Mouse (Mus musculus) lung, postnatal 14 days (tissue): ENCODE measurements around the gene Rbfox1.
A peak's percentile ranks its signal among the peaks of the same experiment; 100 is the strongest.

Experiments used
- DNase-seq: peaks from one replicate; pipeline ENCODE4 v3.0.0; 2021

The Rbfox1 gene

GRCm38 (mm10) chr16:6716214-6716911, 831.2 kb downstream of the Rbfox1 start:
- peak; percentile 12 for DNase-seq

- DNase-seq = no peak
Measured at GRCm38 (mm10) chr16:6719027-6719426, 833.9 kb downstream of the Rbfox1 start.

DNA sequence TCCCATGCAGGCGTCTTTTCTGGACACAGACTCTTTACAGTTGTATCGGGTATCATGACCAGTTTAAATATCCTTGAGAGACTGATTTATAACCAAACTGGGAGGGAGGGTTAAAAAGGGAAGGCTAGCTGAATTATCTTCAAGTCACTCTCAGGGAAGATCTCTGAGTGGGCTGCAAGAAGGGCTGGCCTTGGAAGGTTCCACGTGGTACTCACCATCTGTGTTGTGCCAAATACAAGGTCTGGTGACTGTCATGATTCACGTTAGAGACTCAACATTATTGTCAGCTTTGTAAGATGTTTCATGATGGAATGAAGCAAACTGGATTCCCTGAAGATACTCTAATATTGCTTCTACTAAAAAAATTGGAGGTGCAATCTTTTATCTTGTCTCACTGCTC, 847.5 kb downstream of the Rbfox1 start:
- no peak for DNase-seq

DNA sequence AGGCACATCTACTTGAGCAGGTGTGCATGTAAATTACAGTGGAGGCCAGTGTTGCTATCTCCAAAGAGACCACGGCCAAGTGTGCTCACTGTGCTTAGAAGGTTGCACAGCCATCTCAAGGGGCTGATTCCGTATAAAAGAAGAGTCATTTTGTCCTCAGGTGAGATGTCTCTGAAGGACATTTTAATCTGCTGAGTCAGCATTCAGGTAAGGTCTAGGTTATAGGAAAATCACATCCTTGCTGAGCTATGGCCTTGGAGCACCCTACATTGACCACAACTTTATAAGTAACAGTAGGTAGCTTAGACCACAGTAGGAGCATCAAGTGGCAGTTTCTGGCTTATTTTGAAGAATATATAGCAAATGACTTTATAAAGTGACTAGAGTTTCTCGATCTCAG, 848.3 kb downstream of the Rbfox1 start:
- no peak for DNase-seq

DNA sequence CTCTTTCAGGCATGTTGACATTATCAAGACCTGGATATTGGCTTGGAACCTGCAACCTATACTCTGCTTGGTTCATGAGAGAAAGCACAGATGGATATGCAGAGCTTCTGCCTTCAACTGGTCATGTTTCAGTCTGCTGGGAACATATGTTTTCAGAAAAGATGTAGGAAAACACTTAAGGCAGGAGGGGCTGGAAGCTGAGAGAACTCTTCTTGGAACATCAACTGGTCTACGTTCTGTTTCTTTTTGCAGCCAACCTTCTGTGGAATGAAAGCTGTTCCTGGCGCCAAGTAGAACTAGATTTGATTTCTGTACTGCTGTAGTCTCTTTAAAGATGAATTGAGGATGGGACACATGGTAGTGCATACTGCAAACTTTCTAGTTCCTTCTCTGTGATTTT, 851.4 kb downstream of the Rbfox1 start:
- no peak for DNase-seq

- no peak for DNase-seq
Measured at GRCm38 (mm10) chr16:6736998-6737397, 851.8 kb downstream of the Rbfox1 start.

DNA sequence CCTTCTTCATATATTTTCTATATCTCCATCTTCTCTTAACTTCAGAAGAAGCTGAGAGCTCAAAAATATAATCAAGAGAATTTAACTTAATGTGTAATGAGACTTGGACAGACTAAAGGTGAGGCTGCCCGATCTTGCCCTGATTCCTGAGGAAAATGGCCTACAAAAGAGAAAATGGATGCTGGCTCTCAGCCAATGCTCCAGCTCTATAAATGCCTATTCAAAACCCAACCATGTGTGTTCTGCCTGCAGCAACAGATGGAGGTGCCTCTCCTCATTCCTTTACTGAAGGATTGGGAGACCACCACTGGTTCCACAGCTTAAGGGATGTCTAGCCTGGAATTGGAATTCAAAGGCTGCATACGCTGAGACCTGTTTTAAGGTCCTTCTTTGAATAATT, 861.0 kb downstream of the Rbfox1 start:
- DNase-seq = no peak

DNA sequence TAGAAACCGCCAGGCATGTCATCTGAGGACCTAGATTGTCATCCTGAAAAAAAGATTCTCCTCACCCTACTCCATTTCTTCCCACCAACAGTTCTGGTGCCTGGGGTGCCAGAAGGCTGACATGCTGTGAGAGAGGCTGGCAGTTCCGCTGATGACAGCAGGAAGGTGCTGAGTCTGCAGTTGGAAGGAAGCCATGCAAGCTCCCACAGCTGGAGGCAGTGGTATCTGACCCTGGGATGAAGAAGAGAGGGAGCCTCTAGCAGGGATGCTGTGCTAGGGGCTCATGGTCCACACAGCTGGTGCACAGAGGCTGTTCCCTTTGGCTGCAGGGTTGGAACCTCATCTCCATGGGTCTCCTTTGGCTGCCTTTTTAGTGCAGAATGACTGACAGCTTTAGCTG, 865.3 kb downstream of the Rbfox1 start:
- no peak for DNase-seq

- DNase-seq = no peak
Measured at GRCm38 (mm10) chr16:6754847-6755246, 869.7 kb downstream of the Rbfox1 start.

GRCm38 (mm10) chr16:6769495-6770237, 884.5 kb downstream of the Rbfox1 start:
- DNase-seq = no peak

DNA sequence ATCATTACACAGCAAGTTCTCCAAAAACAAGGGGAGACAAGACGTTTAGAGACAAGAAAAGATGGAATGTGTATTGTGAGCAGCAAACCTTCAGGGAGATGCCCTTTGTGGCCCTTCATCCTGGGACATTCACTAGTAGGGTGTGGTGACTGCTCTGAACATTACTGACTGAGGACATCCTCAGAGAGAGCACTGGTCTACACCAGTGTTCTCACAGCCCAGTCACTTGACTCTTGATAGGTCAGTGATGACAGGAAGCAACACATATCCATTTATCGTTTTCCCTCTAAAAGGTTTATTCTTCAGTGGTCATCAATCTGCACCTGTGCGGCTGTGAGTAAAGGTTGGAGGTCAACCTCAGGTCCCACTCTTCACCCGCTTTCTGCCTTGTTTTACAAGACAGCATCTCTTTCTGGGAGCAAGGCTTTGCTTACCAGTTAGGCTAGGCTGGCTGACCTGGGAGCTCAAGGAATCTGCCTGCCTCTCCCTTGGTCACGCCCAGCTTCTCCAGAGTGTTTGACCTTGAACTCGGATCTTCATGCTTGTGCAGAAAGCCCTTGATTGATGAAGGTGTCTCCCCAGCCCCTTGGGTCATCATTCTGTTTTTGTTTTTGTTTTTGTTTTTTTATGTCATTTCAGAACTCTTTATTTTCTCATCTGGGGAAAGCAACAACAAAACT, 892.5 kb downstream of the Rbfox1 start:
- DNase-seq = no peak

GRCm38 (mm10) chr16:6784144-6784543, 899.0 kb downstream of the Rbfox1 start:
- DNase-seq = no peak

DNA sequence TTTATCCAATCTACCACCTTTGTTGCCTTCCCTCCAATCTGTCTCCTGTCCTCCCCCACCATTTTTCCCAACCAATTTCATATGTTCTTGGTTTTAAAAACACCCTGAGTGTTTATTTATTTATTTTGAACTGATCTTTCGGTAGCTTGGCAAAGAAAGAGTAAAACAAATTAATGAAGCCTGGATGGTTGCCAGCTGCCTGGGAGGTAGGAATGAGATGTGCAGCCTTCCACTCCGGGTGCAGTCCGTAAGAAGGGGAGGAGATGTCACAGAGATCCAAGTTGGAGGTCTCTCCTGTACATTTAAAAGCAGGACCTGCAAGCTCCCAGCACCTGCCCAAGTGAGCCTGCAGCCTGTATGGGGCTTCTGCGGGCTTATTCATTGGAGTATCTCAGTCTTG, 899.9 kb downstream of the Rbfox1 start:
- no peak for DNase-seq

DNA sequence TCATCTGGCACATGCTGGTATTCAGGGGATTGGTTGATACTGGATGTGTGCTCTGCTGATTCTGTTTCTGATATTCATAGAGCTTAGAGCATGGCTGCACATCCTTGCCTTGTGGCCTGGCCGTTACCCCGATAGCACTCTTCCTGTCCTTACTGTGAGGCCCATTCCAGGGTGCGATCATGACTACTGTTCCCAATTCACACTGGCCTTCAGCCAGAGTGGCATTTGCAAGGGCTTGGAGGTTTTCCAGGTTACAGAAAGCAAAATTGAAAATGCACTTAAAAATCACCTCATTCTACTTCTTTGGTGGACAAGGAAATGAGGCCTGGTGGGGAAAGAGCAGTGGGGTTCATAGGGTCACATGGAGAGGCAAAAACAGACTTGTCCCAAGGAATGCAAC, 906.1 kb downstream of the Rbfox1 start:
- no peak for DNase-seq

- DNase-seq = peak; percentile 49
Measured at GRCm38 (mm10) chr16:6791655-6792054, 906.5 kb downstream of the Rbfox1 start.

DNA sequence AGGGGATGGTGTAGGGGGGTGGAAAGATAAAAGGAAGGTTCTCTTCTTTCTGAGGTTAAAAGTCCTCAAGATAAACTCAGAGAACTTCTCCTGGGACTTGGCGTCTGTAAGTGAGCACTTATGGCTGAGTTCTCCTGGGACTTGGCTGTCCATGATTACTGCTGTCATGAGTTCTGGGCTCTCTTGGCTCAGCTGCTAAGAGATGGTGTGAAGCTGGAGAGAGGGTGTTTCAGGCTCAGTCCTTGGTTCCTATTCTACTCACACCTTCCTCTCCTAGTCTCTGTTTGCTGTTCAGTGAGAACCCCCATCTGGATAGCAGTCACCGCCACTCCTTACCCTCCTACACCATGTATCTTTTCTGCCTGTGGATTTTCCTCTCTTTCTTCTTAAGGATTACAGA, 921.1 kb downstream of the Rbfox1 start:
- no peak for DNase-seq

DNA sequence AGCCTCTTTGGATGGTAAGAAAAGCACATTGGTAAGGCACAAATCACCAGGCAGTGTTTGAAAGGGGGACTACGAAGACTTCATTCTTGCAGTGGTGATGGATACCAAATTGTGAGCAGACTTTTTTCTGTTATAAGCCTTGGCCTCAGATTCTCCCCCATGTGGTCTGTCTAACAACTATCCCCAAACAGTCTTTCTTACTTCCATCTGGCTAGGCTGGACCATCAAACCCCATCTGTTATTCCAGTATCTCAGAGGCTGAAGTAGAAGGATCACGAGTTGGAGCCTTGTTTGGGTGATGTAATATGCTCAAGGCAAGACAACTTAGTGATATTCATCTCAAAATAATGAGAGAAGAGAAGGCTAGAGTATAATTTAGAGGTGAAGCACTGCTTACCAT, 922.7 kb downstream of the Rbfox1 start:
- no peak for DNase-seq

GRCm38 (mm10) chr16:6813871-6814270, 928.7 kb downstream of the Rbfox1 start:
- DNase-seq = no peak

- DNase-seq = no peak
Measured at GRCm38 (mm10) chr16:6821741-6822140, 936.6 kb downstream of the Rbfox1 start.

DNA sequence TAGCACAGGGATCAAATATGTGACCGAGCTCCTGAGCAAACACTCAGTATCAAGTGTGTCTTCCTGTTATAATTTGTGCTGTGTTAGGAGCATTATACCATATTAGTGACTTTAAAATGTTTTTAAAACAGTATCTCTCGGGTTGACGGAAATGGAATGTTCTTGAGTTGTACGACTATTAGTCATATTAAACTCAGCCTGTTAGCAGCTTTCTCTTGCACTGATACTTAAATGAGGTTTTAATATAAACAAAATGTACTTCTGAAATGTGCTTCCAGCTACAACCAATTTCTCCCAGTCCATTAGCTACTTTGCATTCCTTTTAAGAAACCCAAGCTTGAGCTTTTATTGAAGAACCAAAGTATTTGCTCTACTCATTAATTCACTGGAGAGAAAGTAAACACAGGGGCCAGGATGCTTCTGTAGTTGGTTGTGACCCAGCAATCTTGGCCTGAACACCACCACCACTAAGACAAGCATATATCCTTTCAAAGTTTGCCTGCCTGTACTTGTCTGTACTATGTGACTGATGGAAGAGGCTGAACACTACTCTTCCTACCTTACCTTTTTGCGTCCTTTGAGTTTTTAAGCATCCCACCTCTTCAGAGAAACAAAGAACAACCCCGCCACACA, 944.9 kb downstream of the Rbfox1 start:
- no peak for DNase-seq

- no peak for DNase-seq
Measured at GRCm38 (mm10) chr16:6833486-6833885, 948.3 kb downstream of the Rbfox1 start.

DNA sequence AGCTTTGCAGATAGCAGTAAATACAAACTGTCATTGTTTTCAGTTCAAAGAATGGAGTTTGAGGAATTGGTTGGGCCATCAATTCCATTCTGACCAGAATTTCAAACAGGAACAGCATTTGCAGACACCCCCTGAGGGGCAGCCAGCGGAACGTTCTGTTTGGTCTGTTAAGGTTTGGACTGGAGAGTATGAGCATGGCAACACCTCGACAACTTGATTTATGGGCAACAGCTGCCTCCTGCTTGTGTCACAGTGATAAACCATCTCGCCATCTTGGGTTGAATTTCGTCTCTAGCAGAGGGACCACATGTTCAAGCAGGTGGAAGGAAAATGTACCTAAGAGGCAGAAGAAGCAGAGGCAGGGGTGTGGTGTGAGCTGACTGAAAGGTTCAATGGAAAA, 949.9 kb downstream of the Rbfox1 start:
- no peak for DNase-seq

DNA sequence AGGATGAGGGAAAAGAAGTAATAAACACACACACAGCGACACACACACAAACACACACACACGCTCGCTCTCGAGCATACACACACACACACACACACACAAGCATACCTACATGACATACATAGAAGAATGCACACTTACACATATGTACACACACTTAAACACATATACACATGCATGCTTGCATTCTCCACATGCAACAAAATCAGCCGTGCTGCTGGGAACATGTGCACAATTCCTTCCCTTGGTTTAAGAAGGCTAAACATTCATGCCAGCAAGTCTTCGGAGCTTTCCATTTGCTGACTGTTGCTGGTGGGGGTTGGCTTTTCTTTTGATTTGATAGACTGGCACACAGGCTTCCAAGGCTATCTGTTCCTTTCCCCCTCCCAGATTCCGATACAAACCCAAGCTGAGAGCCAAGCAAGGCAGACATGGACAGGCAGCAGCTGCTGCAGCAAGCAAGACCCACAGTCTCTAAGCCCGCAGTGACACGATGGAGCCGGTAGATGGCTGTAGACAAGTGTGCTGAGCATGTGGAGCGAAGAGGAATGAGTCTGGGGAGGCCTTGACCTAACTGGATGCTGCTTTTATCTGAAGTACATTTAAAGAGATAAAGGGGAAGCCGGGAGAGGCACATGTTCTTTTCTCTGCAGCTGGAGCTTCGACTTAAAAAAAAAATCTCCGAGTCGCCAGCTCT, 954.3 kb downstream of the Rbfox1 start:
- peak; percentile 59 for DNase-seq
